Mouse (Mus musculus): ENCODE measurements around the gene Abi3. TPM values are rescaled to one million over a fixed set of nuclear protein-coding genes. Genes with fewer than 3 reads are reported as not detected.

The Abi3 gene
- polyA plus RNA-seq, 1 experiment from 2014 or later = 5.4 TPM

GRCm38 (mm10) chr11:95795582-95795981 lies 46.7 kb downstream of the Abi3 start:
- H3K4me3 ChIP-seq = no peak overlapping the region
- ATAC-seq (ENCODE audit: low FRiP score, low read depth) = no peak
- 58% methylated on average over 5 of the region's 5 CpGs for WGBS

DNA sequence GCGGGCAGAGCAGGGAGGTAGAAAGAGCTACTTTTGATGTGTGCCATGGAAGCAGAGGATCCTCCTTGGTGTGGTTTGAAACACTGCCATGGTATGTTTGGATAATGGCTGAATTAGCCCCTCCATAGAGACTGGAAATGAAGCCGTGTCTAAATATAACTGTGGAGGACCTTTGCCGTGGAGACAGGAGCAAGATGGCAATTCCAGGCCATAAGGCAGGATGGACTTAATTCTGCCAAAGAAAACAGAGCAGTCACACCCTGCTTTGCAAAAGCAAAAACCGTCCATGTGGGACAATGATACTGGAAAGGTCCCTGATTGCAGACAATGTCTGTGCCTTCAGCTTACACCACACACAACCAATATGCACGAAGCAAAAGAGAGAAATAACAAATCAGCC lies 48.1 kb downstream of the Abi3 start:
- H3K9me3 ChIP-seq = no peaks in the 10 kb centered on the region
- no peak overlapping the region for H3K4me2 ChIP-seq (replicated peaks)
- 71% methylated on average over 5 of the region's 5 CpGs for WGBS
- no peaks in the 10 kb centered on the region for H3K36me3 ChIP-seq
- no peak overlapping the region for H3K9ac ChIP-seq
- H3K27ac ChIP-seq = no peak overlapping the region
- H3K4me1 ChIP-seq = peaks cover 18% of the 10 kb centered on the region
- no peak overlapping the region for H3K4me3 ChIP-seq
- ATAC-seq (ENCODE audit: low FRiP score, low read depth) = no peak
- peaks cover 23% of the 10 kb centered on the region for H3K27me3 ChIP-seq

More at GRCm38 (mm10) chr11:95795582-95795981, 46.7 kb downstream of the Abi3 start:
- Histone ChIP-seq H3K27me3 (peaks cover 23% of the 10 kb centered on the region), H3K9ac (no peak overlapping the region), H3K36me3 (no peaks in the 10 kb centered on the region), H3K4me2 (replicated peaks) (no peak overlapping the region), H3K27ac (no peak overlapping the region), H3K4me1 (peaks cover 18% of the 10 kb centered on the region), H3K9me3 (no peaks in the 10 kb centered on the region)

DNA sequence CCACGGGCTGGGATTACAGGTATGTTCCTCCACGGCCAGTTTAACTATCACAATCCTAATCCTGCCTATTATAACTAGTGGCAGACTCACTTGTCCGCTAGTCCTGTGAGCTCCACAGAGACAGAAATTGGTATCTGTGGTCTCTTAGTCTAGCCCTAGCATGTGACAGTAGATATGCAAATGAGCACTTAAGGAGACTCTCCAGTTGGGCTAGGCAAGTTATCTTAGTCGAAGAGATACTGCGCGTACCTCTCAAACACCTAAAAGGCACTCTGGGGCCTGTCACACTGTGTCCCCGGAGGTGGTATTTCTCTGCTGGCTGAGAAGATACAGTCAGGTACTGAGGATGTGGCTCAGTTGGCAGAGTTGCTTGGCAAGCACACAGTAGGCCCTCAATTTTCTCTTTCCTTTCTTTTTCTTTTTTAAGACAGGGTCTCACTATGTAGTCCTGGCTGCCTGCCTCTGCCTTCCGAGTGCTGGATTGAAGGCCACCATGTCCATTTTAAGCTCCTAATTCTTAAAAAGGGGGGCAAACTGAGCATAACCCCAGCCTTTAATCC lies 49.2 kb downstream of the Abi3 start:
- Histone ChIP-seq H3K9ac (no peak overlapping the region), H3K4me2 (replicated peaks) (no peak overlapping the region), H3K27me3 (peaks cover 18% of the 10 kb centered on the region), H3K4me3 (no peak overlapping the region), H3K36me3 (no peaks in the 10 kb centered on the region), H3K27ac (no peak overlapping the region), H3K9me3 (no peaks in the 10 kb centered on the region), H3K4me1 (peaks cover 18% of the 10 kb centered on the region)
- no peak for ATAC-seq (ENCODE audit: low FRiP score, low read depth)
- WGBS = 91% methylated on average over 8 of the region's 8 CpGs

GRCm38 (mm10) chr11:95791787-95792186 lies 50.5 kb downstream of the Abi3 start:
- no peaks in the 10 kb centered on the region for H3K9me3 ChIP-seq
- H3K36me3 ChIP-seq = no peaks in the 10 kb centered on the region
- WGBS = 73% methylated on average over 13 of the region's 13 CpGs
- peaks cover 9% of the 10 kb centered on the region for H3K27me3 ChIP-seq
- peaks cover 15% of the 10 kb centered on the region for H3K4me1 ChIP-seq
- no peak overlapping the region for H3K9ac ChIP-seq
- no peak for ATAC-seq (ENCODE audit: low FRiP score, low read depth)
- no peak overlapping the region for H3K4me2 ChIP-seq (replicated peaks)
- no peak overlapping the region for H3K4me3 ChIP-seq
- H3K27ac ChIP-seq = no peak overlapping the region

- Histone ChIP-seq H3K27me3 (no peaks in the 10 kb centered on the region), H3K27ac (no peak overlapping the region)
Observed at GRCm38 (mm10) chr11:95789451-95789891, 52.8 kb downstream of the Abi3 start.

GRCm38 (mm10) chr11:95786511-95786910 lies 55.8 kb downstream of the Abi3 start:
- 84% methylated on average over 6 of the region's 6 CpGs for WGBS
- Histone ChIP-seq H3K27me3 (no peaks in the 10 kb centered on the region), H3K4me1 (no peaks in the 10 kb centered on the region), H3K9me3 (0 out of 2 replicates have a peak, but pooled peaks cover 6% of the 10 kb centered on the region), H3K9ac (no peak overlapping the region), H3K4me3 (no peak overlapping the region), H3K4me2 (replicated peaks) (no peak overlapping the region), H3K36me3 (no peaks in the 10 kb centered on the region), H3K27ac (no peak overlapping the region)
- no peak for ATAC-seq (ENCODE audit: low FRiP score, low read depth)

More at GRCm38 (mm10) chr11:95789451-95789891, 52.8 kb downstream of the Abi3 start:
- no peaks in the 10 kb centered on the region for H3K36me3 ChIP-seq
- no peak for ATAC-seq (ENCODE audit: low FRiP score, low read depth)
- WGBS = 77% methylated on average over 8 of the region's 8 CpGs
- H3K4me3 ChIP-seq = no peak overlapping the region
- no peak overlapping the region for H3K4me2 ChIP-seq (replicated peaks)
- no peak overlapping the region for H3K9ac ChIP-seq
- no peaks in the 10 kb centered on the region for H3K4me1 ChIP-seq
- H3K9me3 ChIP-seq = 0 out of 2 replicates have a peak, but pooled peaks cover 6% of the 10 kb centered on the region

- Histone ChIP-seq H3K9ac (no peak overlapping the region), H3K4me2 (replicated peaks) (no peak overlapping the region), H3K9me3 (0 out of 2 replicates have a peak, but pooled peaks cover 6% of the 10 kb centered on the region), H3K27me3 (no peaks in the 10 kb centered on the region), H3K27ac (no peak overlapping the region), H3K4me3 (no peak overlapping the region), H3K36me3 (no peaks in the 10 kb centered on the region), H3K4me1 (no peaks in the 10 kb centered on the region)
- 87% methylated on average over 4 of the region's 4 CpGs for WGBS
- no peak for ATAC-seq (ENCODE audit: low FRiP score, low read depth)
Observed at GRCm38 (mm10) chr11:95785675-95786074, 56.6 kb downstream of the Abi3 start.

GRCm38 (mm10) chr11:95783958-95784357 lies 58.3 kb downstream of the Abi3 start:
- Histone ChIP-seq H3K9me3 (0 out of 2 replicates have a peak, but pooled peaks cover 6% of the 10 kb centered on the region), H3K4me1 (no peaks in the 10 kb centered on the region), H3K36me3 (no peaks in the 10 kb centered on the region), H3K4me2 (replicated peaks) (no peak overlapping the region), H3K9ac (no peak overlapping the region), H3K27me3 (no peaks in the 10 kb centered on the region), H3K27ac (no peak overlapping the region), H3K4me3 (no peak overlapping the region)
- WGBS = 87% methylated on average over 9 of the region's 9 CpGs
- ATAC-seq (ENCODE audit: low FRiP score, low read depth) = no peak

DNA sequence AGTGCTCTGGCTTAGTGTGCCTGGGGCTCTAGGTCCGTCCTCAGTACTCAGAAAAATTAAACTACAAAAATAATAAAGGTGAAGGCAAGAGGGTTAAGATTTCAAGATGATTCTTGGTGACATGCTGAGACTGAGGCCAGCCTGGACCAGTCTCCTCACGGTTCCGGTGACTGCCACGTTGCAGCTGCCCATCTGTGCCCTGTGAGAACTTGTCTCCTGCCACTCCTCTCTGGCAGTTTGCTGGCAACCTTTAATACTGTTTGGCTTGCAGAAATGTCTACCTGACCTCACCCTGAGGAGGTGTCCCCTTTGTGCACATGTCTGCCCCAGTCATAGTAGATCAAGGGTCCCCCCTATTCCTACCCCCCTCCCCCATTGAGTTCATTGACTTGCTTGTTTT lies 58.8 kb downstream of the Abi3 start:
- Histone ChIP-seq H3K4me1 (no peaks in the 10 kb centered on the region), H3K4me2 (replicated peaks) (no peak overlapping the region), H3K4me3 (no peak overlapping the region), H3K27me3 (no peaks in the 10 kb centered on the region), H3K9me3 (0 out of 2 replicates have a peak, but pooled peaks cover 6% of the 10 kb centered on the region), H3K36me3 (no peaks in the 10 kb centered on the region), H3K27ac (no peak overlapping the region), H3K9ac (no peak overlapping the region)
- WGBS = 80% methylated on average over 4 of the region's 4 CpGs
- no peak for ATAC-seq (ENCODE audit: low FRiP score, low read depth)

GRCm38 (mm10) chr11:95781557-95781956 lies 60.7 kb downstream of the Abi3 start:
- Histone ChIP-seq H3K27me3 (no peaks in the 10 kb centered on the region), H3K4me2 (replicated peaks) (no peak overlapping the region), H3K9me3 (0 out of 2 replicates have a peak, but pooled peaks cover 6% of the 10 kb centered on the region), H3K4me3 (no peak overlapping the region), H3K4me1 (no peaks in the 10 kb centered on the region), H3K36me3 (peaks cover 10% of the 10 kb centered on the region; the same call in 1 of the 2 replicates), H3K9ac (no peak overlapping the region), H3K27ac (no peak overlapping the region)
- 80% methylated on average over 11 of the region's 11 CpGs for WGBS
- ATAC-seq (ENCODE audit: low FRiP score, low read depth) = no peak

DNA sequence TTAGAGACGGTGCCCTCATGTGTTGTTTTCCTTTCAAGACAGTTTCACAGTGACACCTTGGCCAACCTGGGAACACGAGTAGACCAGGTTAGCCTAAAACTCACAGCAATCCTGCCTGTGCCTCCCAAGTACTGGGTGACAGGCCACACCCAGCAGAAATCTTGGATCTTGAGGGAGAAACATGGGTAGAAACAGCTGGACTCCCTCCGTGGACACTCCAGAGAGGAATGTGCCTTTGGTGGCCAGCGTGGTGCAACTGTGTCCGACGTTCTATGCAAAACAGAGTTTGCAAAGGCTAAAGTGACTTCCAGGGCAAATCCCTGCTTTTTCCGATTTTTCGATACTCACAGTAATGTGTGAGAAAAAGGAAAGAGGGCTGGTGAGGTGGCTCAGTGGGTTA lies 61.8 kb downstream of the Abi3 start:
- ATAC-seq (ENCODE audit: low FRiP score, low read depth) = no peak
- no peak overlapping the region for H3K27ac ChIP-seq
- H3K36me3 ChIP-seq = peaks cover 16% of the 10 kb centered on the region
- no peak overlapping the region for H3K9ac ChIP-seq
- no peak overlapping the region for H3K4me2 ChIP-seq (replicated peaks)
- no peak overlapping the region for H3K4me3 ChIP-seq
- no peaks in the 10 kb centered on the region for H3K4me1 ChIP-seq
- H3K9me3 ChIP-seq = 0 out of 2 replicates have a peak, but pooled peaks cover 2% of the 10 kb centered on the region
- no peaks in the 10 kb centered on the region for H3K27me3 ChIP-seq
- 91% methylated on average over 8 of the region's 8 CpGs for whole genome bisulfite sequencing

All from limb, embryonic 13.5 days (tissue).